Mouse (Mus musculus): ENCODE data around the gene Dicer1.
A peak's percentile ranks its signal among the peaks of the same experiment; 100 is the strongest.
"Not testable (repeated sequence)": the region's sequence is repeated elsewhere in the genome, so short reads cannot be mapped to it uniquely, and the experiment has no call there.

Dicer1 gene

GRCm38 (mm10) chr12:104740841-104741787, 10.6 kb downstream of the Dicer1 start:
- DNase-seq: no peak

DNA sequence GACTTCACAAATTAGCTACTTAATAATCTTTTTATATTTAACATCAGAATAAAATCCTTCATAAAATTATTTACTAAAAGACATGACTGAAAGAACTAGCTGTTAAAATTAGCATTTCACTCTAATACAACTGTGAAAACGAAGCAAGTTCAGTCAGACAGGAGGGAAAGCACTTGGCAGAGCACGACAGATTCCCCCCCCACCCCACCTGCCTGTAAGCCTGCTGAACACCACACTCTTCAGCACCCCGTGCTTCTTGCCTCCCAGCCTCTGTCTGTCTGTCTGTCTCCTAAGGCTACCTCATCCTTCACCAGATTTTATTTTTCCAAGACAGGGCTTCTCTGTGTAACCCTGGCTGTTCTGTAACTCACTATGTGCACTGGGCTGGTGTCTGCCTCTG, 12.8 kb downstream of the Dicer1 start:
- DNase-seq: peak in 1 of 2 experiments; percentile 19

GRCm38 (mm10) chr12:104738446-104738845, 13.3 kb downstream of the Dicer1 start:
- peak; percentile 27 to 64 for DNase-seq

DNA sequence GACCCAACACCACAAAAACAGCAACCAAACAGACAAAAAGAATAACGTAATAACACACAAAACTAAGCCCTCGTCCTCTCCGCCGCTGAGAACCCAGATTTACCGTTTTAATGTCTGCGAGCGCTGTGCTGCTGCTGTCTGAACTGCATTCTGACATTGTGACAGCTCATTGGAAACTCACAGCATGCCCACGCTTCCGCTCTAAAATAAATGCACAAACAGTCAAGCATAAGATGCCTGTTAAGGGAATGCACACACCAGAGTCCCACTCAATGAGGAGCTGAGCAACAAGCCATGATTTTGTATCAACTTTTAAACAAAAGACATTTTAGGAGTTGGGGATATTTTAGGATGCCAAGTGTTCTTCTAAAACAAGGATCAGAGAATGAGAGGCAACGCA, 14.1 kb downstream of the Dicer1 start:
- DNase-seq: no peak

- DNase-seq: no peak
Measured at GRCm38 (mm10) chr12:104735993-104736395, 15.8 kb downstream of the Dicer1 start.

GRCm38 (mm10) chr12:104733165-104733564, 18.6 kb downstream of the Dicer1 start:
- DNase-seq: no peak

GRCm38 (mm10) chr12:104731782-104732181, 20.0 kb downstream of the Dicer1 start:
- no peak for DNase-seq

DNA sequence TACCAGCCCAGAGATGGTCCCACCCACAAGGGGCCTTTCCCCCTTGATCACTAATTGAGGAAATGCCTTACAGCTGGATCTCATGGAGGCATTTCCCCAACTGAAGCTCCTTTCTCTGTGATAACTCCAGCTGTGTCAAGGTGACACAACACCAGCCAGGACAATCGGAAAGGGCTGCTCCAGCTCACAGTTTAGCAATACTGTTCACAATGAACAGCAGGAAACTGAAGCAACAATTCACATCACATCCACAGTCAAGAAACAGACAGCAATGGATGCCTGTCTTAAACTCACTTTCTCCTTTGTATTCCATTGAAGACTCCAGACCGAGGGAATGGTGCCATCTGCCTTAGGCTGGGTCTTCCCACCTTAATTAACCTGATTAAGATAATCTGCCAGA, 25.3 kb downstream of the Dicer1 start:
- not testable (repeated sequence) for DNase-seq

- no peak for DNase-seq
Measured at GRCm38 (mm10) chr12:104722056-104722455, 29.7 kb downstream of the Dicer1 start.

DNA sequence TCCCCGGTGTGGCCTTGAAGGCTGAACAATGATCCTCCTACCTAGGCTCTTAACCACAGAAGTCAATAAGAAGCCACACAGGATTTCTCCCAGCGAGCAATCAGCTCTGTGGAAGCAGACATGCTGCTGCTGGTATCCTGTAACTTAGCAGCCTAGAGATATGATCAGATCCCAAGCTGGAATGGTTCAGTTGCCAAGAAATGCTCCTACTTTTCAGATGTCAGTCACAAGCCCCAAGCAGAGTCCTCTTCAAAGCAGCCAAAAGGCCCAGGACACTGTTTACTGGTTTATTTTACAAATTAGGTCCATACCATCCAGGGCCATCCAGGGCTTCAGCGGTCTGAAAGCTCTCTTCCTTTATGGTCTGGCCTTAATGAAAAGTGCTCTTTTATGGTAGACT, 30.7 kb downstream of the Dicer1 start:
- no peak for DNase-seq

DNA sequence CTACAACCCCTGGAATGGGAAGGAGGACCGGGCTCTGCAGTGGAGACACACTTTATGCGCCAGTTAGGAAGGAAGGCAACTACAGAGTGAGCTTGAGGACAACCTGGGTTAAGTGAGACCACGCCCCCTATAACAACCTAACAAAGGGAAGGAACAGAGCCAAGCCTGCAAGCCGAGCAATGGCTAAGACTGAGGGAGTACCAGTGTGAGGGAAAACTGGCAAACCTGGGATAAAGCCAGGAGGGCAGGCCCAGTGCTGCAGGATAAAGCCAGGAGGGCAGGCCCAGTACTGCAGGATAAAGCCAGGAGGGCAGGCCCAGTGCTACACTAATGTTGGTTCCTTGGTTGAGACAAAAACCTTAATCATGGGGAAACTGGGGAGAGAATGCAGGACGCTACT, 32.8 kb downstream of the Dicer1 start:
- no peak for DNase-seq

- DNase-seq: no peak
Measured at GRCm38 (mm10) chr12:104716409-104716808, 35.3 kb downstream of the Dicer1 start.

- DNase-seq: no peak
Measured at GRCm38 (mm10) chr12:104715453-104715852, 36.3 kb downstream of the Dicer1 start.

DNA sequence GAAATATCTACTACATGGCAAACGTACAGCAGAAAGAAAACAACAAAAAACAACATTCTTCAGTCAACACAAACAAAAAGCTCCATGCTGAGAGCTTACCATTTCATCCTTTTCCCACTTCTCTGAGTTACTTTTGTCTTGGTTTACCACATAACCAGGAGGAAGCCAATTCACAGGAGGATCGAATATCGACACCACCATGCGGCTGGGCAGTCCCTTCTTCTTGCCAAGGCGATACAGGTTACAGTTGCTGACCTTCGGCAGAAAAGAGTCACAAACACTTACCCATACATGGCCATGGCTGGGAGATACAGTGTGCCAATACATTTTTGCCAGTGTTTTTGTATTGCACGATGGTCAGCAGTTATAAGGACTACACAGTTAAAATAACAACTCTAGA, 51.5 kb downstream of the Dicer1 start:
- no peak for DNase-seq

DNA sequence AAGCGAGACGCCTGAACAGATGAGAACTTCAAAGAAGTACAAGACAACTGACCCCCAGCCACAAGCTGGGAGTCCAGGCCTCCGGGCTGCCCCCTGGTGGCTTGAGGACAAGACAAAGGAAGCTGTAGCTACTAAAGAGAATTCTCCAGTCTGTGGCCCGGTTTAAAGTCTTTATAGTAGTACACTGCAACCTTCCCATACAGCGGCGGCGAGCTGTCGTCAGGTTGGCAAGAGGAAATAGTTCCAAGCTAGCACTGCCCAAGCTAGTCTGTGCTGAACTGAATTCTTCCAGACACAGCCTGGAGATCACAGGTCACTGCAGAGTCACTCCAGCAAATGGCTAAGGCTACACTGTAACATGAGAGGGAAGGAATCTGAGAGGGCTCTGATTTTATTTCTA, 52.0 kb downstream of the Dicer1 start:
- peak; percentile 56 to 71 for DNase-seq

DNA sequence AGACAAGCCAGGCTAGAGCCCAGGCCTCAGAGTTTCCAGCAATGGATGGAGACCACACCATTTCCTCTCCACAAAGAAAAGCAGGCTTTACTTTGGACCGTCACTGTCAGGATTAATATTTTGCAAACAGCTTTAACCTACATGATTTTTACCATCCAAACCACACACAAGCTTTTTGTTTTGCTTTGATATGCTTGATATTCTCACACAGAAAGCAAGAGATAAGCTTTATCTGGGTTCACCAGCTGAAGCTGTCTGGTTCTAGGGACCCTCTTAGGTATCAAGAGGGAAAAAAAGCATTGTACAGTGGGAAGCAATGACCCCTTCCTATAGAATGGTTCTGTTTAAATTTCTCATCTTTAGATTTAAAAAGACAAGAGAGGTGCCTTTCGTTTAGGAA, 56.2 kb downstream of the Dicer1 start:
- DNase-seq: no peak

DNA sequence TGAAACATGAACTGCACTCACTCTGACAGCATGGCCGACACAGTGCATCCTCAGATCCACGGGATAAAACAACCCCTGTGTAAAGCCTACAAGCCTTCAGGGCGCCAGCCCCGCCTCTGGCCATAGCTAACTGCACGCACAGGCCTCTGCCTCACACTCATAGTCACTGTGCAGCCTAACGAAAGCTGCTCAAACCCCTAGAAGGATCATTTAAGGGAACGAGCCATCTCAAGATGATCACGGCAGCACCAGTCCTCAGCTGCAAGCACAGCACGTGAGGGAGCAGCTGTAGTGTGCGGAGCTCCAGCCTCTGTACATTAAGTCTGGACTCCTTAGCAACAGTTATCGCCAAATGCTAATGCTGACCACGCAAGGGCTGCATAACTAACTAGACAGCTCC, 58.9 kb downstream of the Dicer1 start:
- no peak for DNase-seq

DNA sequence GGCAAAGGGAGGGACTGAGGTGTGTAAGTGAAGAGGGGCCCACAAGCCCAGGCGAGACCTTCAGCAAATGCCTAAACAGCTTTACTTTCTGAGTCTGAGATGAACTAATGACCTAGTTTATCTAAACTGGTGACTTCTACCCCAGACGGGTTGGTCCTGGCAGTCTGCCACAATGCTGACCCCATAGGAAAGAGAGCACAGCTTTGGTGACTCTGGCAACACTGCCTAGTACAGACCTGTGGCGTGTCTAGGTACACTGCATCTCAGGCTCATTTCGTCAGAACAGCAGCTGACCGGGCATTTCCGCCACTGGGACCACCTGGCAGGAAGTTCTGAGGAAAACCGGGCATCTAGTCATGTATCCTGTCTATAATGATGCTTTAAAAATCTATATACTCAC, 61.3 kb downstream of the Dicer1 start:
- DNase-seq: no peak

- DNase-seq: no peak
Measured at GRCm38 (mm10) chr12:104688870-104689269, 62.9 kb downstream of the Dicer1 start.

DNA sequence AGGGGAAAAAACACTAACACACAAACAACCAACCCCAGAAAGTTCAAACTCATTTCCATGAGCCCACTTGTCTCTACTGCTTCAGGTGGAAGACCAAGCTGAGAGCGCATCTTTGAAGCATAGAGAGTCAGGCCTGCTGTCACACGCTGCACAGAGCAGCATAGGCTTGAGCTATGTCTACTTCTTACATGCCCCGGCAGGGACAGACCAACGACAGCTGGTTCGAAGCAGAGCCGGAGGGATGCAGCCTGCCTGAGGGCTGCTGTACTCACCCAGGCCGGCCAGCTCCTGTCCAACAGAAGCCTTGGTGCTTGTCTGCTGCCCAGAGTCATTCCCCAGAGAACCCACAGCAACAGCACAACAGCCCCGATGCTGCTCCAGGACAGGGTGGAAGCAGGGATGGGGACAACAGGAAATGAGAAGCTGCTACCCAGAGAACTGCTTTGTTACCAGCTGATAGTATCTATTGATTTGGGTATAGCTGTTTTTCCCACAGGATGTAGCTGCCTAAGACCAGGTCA, 67.3 kb downstream of the Dicer1 start:
- DNase-seq: no peak

- DNase-seq: no peak
Measured at GRCm38 (mm10) chr12:104679819-104680132, 72.0 kb downstream of the Dicer1 start.

DNA sequence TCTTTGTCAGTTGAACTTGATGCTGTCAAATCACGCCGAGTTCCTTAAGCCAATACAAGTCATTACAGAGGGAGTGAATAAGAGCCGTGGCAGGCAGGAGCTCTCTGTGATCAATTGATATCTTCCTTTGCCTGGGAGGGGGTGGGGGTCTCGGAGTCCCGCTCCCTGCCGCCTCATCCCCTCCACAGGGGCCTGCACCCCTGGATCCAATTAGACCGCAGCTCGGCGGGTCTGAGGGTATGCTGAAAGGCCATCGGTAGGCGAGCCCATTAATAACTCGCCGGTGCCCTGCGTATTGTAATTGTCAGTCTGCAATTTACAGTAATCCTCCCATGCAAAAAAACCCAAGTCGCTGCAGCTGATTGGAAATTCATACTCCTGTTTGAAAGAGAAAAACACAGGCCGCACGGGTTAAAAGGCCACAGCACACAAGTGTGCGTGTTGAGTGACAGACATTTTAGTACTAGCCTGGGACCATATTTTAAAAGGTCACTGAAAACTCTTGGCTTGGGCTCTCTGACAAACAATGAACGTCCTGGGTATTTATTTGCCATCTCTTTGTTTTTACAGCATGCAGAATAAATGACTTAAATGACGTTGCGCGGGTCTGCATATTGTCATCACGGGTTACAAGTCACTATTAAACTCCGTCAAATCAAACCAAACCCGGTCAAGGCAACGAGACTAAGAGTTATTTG, 72.5 kb downstream of the Dicer1 start:
- DNase-seq: no peak

GRCm38 (mm10) chr12:104678462-104678861, 73.3 kb downstream of the Dicer1 start:
- DNase-seq: no peak

GRCm38 (mm10) chr12:104677371-104677924, 74.3 kb downstream of the Dicer1 start:
- DNase-seq: peak in 1 of 2 experiments; percentile 9

All from kidney, postnatal 25 days (tissue).